Mouse (Mus musculus): ENCODE measurements around the gene Slamf1. TPM values are rescaled to one million over a fixed set of nuclear protein-coding genes. Genes with fewer than 3 reads are reported as not detected.
"Not testable (repeated sequence)": the region's sequence is repeated elsewhere in the genome, so short reads cannot be mapped to it uniquely, and the experiment has no call there.

Slamf1 gene
- polyA plus RNA-seq, 1 experiment from 2014 or later = 0.18 TPM

DNA sequence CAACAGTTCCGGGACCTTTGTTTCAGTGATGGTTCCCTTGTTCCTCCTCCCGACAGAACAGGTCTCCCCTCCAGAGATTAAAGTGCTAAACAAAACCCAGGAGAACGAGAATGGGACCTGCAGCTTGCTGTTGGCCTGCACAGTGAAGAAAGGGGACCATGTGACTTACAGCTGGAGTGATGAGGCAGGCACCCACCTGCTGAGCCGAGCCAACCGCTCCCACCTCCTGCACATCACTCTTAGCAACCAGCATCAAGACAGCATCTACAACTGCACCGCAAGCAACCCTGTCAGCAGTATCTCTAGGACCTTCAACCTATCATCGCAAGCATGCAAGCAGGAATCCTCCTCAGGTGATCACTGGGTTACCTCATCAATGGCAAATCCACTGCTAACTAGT, 10.1 kb downstream of the Slamf1 start:
- H3K9ac ChIP-seq (replicated peaks) = no peak overlapping the region
- H3K4me2 ChIP-seq = no peak overlapping the region
- no peaks in the 10 kb centered on the region for H3K36me3 ChIP-seq
- H3K4me3 ChIP-seq (replicated peaks) = no peak overlapping the region
- no peaks in the 10 kb centered on the region for H3K9me3 ChIP-seq
- 79% methylated on average over 7 of the region's 7 CpGs for WGBS
- ATAC-seq (ENCODE audit: insufficient number of reproducible peaks, insufficient read depth, low FRiP score, low TSS enrichment, low read depth) = no peak
- no peaks in the 10 kb centered on the region for H3K27me3 ChIP-seq
- no peak overlapping the region for H3K27ac ChIP-seq
- no peaks in the 10 kb centered on the region for H3K4me1 ChIP-seq (replicated peaks)

GRCm38 (mm10) chr1:171782287-171782915, 15.5 kb downstream of the Slamf1 start:
- Histone ChIP-seq H3K9me3 (no peaks in the 10 kb centered on the region), H3K4me1 (replicated peaks) (no peaks in the 10 kb centered on the region), H3K9ac (replicated peaks) (no peak overlapping the region), H3K4me3 (replicated peaks) (no peak overlapping the region), H3K4me2 (no peak overlapping the region), H3K27ac (no peak overlapping the region), H3K36me3 (no peaks in the 10 kb centered on the region), H3K27me3 (no peaks in the 10 kb centered on the region)
- 88% methylated on average over 5 of the region's 5 CpGs for WGBS
- no peak for ATAC-seq (ENCODE audit: insufficient number of reproducible peaks, insufficient read depth, low FRiP score, low TSS enrichment, low read depth)

GRCm38 (mm10) chr1:171785871-171786270, 18.9 kb downstream of the Slamf1 start:
- Histone ChIP-seq H3K4me3 (replicated peaks) (no peak overlapping the region), H3K4me2 (no peak overlapping the region), H3K4me1 (replicated peaks) (no peaks in the 10 kb centered on the region), H3K9me3 (no peaks in the 10 kb centered on the region), H3K36me3 (no peaks in the 10 kb centered on the region), H3K9ac (replicated peaks) (no peak overlapping the region), H3K27ac (no peak overlapping the region), H3K27me3 (no peaks in the 10 kb centered on the region)
- no peak for ATAC-seq (ENCODE audit: insufficient number of reproducible peaks, insufficient read depth, low FRiP score, low TSS enrichment, low read depth)
- 100% methylated on average over 1 of the region's 1 CpGs for WGBS

DNA sequence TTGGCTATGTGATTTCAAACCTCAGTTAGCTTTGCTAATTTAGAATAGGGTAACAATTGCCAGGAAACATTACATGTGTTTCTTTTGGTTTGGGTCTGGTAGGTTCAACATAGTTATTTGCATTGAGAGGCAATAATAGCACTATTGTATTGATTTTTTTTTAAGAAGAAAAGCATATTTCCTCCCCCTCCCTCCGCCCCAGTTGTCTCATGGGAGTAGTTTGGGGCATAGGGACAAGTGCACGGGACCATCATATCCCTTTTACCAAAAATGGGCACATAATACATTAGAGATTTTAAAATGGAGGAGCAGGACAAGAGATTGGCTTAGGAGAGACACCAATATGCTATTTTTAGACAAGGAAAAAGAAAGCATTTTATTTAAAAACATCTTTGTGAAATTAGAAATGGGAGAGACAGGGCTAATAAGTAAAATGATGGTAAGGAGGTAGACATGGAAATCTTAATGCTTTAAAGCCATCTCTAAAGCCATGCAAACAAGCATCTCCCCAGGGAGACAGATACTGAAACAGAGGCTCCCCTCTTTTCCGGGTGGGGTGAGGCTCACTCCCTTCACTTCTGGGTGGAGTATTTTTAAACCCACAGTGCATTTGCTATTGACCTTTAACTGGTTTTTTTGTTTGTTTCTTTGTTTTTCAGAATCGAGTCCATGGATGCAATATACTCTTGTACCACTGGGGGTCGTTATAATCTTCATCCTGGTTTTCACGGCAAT, 20.5 kb downstream of the Slamf1 start:
- H3K36me3 ChIP-seq = no peaks in the 10 kb centered on the region
- WGBS = 73% methylated on average over 6 of the region's 6 CpGs
- H3K4me3 ChIP-seq (replicated peaks) = no peak overlapping the region
- no peaks in the 10 kb centered on the region for H3K27me3 ChIP-seq
- H3K9me3 ChIP-seq = no peaks in the 10 kb centered on the region
- no peak overlapping the region for H3K9ac ChIP-seq (replicated peaks)
- no peaks in the 10 kb centered on the region for H3K4me1 ChIP-seq (replicated peaks)
- H3K27ac ChIP-seq = no peak overlapping the region
- no peak overlapping the region for H3K4me2 ChIP-seq
- no peak for ATAC-seq (ENCODE audit: insufficient number of reproducible peaks, insufficient read depth, low FRiP score, low TSS enrichment, low read depth)

DNA sequence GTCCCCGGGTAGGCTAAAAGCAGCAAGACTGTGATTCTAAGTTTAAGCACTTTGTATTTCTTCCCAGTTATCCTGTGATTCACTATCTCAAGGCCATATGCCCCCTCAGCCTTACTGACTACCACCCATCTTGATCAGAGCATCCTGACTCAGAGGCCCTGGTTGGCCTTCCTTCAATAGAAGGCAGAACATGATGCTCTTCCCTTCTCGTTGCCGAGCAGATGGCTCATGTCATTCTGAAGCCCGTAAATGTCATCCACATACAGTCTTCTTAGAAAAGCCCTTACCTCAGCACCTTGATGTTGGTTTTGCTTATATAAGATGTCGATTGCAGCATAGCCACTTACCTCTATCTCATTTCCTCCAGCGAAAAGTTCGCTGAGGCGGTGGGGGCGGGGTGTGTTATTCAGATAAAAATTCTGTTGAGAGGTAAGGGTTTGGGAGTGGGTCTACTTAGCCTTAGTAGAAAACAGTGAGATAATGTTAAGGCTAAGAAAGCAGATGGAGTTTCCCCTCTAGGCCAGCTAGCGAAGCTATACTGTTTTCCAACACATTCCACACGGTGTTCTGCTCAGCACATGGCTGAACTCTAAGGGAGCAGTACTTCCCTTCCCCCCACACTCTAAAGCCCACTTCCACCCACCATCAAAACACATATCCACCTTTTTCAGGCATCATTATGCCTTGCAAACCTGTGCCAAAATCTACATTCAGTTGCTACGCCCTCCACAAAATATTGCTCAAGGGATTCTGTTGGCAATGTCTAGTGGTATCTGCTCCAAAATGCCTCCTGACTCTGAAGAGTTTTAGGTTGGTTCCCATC, 21.7 kb downstream of the Slamf1 start:
- Histone ChIP-seq H3K9me3 (no peaks in the 10 kb centered on the region), H3K4me1 (replicated peaks) (no peaks in the 10 kb centered on the region), H3K4me2 (no peak overlapping the region), H3K4me3 (replicated peaks) (no peak overlapping the region), H3K27ac (no peak overlapping the region), H3K9ac (replicated peaks) (no peak overlapping the region), H3K36me3 (no peaks in the 10 kb centered on the region), H3K27me3 (no peaks in the 10 kb centered on the region)
- 75% methylated on average over 12 of the region's 12 CpGs for WGBS
- no peak for ATAC-seq (ENCODE audit: insufficient number of reproducible peaks, insufficient read depth, low FRiP score, low TSS enrichment, low read depth)

GRCm38 (mm10) chr1:171789407-171789806, 22.5 kb downstream of the Slamf1 start:
- Histone ChIP-seq H3K4me1 (replicated peaks) (no peaks in the 10 kb centered on the region), H3K4me3 (replicated peaks) (no peak overlapping the region), H3K9me3 (no peaks in the 10 kb centered on the region), H3K27me3 (no peaks in the 10 kb centered on the region), H3K4me2 (no peak overlapping the region), H3K36me3 (no peaks in the 10 kb centered on the region), H3K27ac (no peak overlapping the region), H3K9ac (replicated peaks) (no peak overlapping the region)
- no peak for ATAC-seq (ENCODE audit: insufficient number of reproducible peaks, insufficient read depth, low FRiP score, low TSS enrichment, low read depth)
- 75% methylated on average over 3 of the region's 3 CpGs for WGBS

- WGBS = 85% methylated on average over 3 of the region's 3 CpGs
- no peaks in the 10 kb centered on the region for H3K9me3 ChIP-seq
- H3K4me3 ChIP-seq (replicated peaks) = no peak overlapping the region
- H3K27ac ChIP-seq = no peak overlapping the region
- H3K4me1 ChIP-seq (replicated peaks) = no peaks in the 10 kb centered on the region
- H3K27me3 ChIP-seq = no peaks in the 10 kb centered on the region
- ATAC-seq (ENCODE audit: insufficient number of reproducible peaks, insufficient read depth, low FRiP score, low TSS enrichment, low read depth) = no peak
- no peak overlapping the region for H3K9ac ChIP-seq (replicated peaks)
- H3K4me2 ChIP-seq = no peak overlapping the region
- H3K36me3 ChIP-seq = no peaks in the 10 kb centered on the region
Observed at GRCm38 (mm10) chr1:171791491-171791890, 24.6 kb downstream of the Slamf1 start.

DNA sequence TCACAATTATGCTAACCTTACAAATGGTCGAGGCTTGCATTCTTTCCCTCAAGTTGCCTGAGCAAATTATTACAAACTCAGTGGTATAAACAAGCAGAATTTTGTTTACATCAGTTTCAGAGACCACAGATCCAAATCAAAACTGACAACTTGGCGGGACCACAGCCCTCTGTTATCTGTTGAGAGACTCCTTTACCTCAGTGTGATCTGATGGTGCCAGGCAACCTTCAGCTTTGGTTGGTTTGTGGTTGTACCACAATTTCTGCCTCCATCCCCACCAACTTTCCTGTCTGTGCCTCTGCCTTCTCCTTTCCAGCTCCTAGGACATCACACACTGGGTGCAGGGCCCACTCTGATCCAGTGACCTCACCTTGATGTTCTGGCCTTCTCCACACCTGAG, 29.3 kb downstream of the Slamf1 start:
- Histone ChIP-seq H3K9ac (replicated peaks) (no peak overlapping the region), H3K9me3 (no peaks in the 10 kb centered on the region), H3K36me3 (no peaks in the 10 kb centered on the region), H3K4me2 (no peak overlapping the region), H3K27me3 (no peaks in the 10 kb centered on the region), H3K4me3 (replicated peaks) (no peak overlapping the region), H3K27ac (no peak overlapping the region), H3K4me1 (replicated peaks) (no peaks in the 10 kb centered on the region)
- ATAC-seq (ENCODE audit: insufficient number of reproducible peaks, insufficient read depth, low FRiP score, low TSS enrichment, low read depth) = no peak
- WGBS = 67% methylated on average over 2 of the region's 2 CpGs

DNA sequence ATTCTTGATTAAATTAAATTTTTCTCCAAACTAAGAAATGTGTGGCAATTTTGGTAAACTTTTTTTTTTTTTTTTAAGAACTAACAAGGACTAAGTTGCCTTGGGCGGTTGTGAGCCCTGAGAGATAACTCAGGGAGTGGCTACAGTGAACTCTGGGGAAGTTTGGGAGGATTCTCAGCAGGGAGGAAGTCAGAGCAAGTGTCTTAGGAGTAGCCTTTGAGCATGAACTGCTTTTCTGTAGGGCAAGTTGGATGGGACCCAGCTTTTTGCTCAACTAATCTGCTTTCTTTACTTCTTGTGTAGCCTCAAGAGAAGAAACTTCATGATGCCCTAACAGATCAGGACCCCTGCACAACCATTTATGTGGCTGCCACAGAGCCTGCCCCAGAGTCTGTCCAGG, 30.9 kb downstream of the Slamf1 start:
- 74% methylated on average over 1 of the region's 1 CpGs for WGBS
- no peak overlapping the region for H3K4me3 ChIP-seq (replicated peaks)
- no peak for ATAC-seq (ENCODE audit: insufficient number of reproducible peaks, insufficient read depth, low FRiP score, low TSS enrichment, low read depth)

DNA sequence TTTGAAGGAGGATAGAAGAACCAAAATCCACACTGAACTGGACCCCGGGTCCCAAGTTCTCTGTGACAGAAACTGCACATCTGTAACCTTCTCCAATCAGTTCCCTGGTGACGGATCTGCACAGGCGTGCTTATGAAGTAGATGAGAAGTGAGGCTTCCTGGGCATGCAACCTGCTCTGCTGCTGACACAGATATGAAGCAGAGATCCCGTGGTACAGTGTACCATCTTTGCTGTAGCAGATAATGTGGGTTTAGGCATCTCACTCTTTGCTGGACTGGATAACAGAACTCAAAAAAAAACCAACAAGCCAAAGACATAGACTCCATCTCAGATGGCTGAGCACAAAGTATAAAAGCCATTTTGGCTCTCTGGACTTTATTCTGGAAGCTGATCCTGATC, 32.7 kb downstream of the Slamf1 start:
- Histone ChIP-seq H3K27me3 (no peaks in the 10 kb centered on the region), H3K9me3 (no peaks in the 10 kb centered on the region), H3K36me3 (no peaks in the 10 kb centered on the region), H3K4me1 (replicated peaks) (no peaks in the 10 kb centered on the region), H3K27ac (no peak overlapping the region), H3K4me2 (no peak overlapping the region), H3K9ac (replicated peaks) (no peak overlapping the region), H3K4me3 (replicated peaks) (no peak overlapping the region)
- ATAC-seq (ENCODE audit: insufficient number of reproducible peaks, insufficient read depth, low FRiP score, low TSS enrichment, low read depth) = no peak
- 83% methylated on average over 4 of the region's 4 CpGs for WGBS

More for the DNA sequence above, 30.9 kb downstream of the Slamf1 start:
- H3K27me3 ChIP-seq = no peaks in the 10 kb centered on the region
- H3K36me3 ChIP-seq = no peaks in the 10 kb centered on the region
- H3K9me3 ChIP-seq = no peaks in the 10 kb centered on the region
- H3K4me1 ChIP-seq (replicated peaks) = no peaks in the 10 kb centered on the region
- H3K4me2 ChIP-seq = no peak overlapping the region
- H3K27ac ChIP-seq = no peak overlapping the region
- H3K9ac ChIP-seq (replicated peaks) = no peak overlapping the region

GRCm38 (mm10) chr1:171811048-171811447, 44.1 kb downstream of the Slamf1 start:
- not testable (repeated sequence) for H3K4me3 ChIP-seq (replicated peaks); H3K27me3 ChIP-seq; H3K4me2 ChIP-seq; H3K27ac ChIP-seq; H3K9me3 ChIP-seq; H3K36me3 ChIP-seq; ATAC-seq (ENCODE audit: insufficient number of reproducible peaks, insufficient read depth, low FRiP score, low TSS enrichment, low read depth); H3K4me1 ChIP-seq (replicated peaks); H3K9ac ChIP-seq (replicated peaks)
- WGBS = 77% methylated on average over 1 of the region's 1 CpGs
